Mouse (Mus musculus): ENCODE results near the gene Tpp1. TPM values are rescaled to one million over a fixed set of nuclear protein-coding genes. Genes with fewer than 3 reads are reported as not detected.

Gene Tpp1
- 195 and 230 TPM in 2 replicates for polyA plus RNA-seq (2012; rRNA removed; ENCODE audit: low replicate concordance)

DNA sequence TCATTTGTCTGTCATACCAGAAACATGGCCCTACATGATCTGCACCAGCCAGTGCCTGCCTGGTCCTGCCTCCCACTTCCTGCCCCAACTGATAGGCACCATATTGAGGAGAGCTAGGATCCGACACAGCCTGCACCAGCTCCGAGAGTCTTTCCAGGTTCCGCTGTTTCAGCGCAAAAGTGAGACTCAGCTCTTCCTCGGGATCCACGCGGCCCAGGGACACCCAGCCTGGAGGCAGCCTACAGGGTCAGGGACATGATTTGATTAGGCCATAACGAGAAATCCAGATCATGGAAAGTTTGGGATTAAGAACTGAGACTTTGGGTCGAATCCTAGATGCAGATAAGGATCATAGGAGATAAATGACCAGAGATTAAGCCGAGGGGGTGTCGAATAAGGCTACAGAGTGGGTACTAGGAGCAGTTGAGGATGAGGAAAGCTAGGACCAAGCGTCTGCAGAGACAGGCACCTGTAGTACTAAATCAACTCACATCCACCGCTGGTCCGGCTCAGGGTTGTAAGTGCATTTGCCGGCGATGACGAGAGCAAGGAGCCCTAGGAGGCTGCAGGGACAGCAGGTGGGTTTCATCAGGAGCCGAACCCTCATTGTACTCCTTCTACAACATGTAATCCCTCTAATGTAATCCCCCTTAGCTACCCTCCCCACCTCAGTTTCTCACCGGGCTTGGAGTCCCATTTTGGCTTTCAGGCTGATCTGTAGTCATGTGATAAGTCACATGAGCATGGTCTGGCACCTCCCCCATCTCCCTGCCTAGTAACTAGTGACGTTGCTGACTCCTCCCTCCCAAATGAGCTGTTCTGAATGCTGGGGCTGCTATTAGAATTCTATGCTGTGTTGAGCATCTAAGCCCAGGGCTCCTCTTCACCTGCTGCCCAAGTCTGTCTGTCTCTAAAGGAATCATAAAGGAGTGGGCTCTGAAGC, at the start of gene Tpp1:
TSS of gene Tpp1 (minus strand) at position 745 of the 943 bp plus-strand sequence.

DNA sequence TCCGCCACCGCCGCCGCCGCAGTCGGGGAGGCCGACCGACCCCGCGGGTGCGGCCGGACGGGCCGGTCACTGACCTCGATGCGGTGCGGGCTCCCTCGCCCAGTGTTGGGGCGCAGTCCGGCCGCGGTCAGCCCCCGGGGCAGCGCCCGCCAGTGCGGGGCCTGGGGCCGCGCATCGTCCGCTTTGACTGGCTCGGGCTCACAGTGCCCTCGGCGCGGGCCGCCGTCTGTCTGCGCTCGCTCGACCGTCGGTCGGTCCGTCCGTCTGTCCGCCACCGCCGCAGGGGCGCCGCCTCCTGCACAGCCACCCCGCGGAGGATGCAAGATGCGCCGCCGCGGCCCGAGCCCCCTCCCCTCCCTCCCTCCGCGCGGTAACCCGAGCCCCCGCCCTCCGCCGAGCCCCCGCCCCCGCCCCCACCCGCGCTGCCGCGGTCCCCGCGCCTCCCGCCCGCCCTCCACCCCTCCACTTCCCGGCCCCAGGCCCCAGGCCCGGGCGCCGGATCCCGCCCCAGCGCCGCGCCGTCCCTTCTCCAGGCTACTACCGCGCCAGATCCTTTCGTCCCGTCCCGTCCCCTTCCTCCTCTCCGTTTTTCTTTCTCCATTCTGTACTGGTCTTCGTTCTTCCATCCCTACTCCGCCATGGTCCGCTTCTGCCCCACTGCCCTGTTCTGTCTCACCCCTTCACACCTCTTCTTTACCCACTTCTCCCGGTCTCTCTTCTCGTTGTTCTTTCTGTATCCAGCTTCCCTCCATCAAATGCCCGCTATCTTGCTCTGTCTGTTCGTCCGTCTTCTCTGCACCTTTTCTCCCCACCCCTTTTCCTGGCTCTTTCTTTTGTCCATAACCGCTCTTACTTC, 35.5 kb upstream of the Tpp1 start, which contains the start of gene Dchs1:
TSS of gene Dchs1 (minus strand) at position 370 of the 856 bp plus-strand sequence.

DNA sequence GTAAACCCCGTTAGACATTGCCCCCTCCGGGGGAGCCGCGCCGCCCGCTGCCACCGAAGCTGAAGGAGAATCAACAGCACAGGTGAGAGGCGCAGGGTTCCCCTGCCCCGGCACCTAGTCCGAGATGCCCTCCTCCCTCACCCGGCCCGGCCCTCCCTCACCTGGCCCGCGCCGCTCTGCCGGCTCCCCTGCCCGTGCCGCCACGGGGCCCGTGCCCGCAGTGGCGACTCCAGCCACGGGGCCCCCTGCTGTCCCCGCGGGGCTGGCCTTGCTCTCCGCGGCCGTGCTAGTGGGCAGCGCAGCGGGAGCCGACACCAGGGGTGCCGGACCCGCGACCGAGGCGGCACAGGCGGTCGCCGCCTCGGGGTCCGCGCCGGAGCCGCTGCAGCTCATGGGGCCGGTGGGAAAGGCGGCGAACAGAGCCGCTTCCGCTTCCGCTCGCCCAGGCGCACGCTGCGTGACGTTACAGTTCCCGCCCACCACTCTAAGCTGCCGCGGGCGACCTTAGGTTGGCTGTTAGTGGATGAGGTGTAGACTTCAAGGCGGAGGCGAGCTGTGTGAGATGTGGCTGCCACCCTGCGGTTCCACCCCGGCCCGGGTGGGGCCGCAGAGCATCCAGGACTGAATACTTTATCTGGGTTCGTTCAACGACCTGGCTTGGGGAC, 8.0 kb downstream of the Tpp1 start, which contains the start of gene Taf10:
TSS of gene Taf10 (minus strand) at position 436 of the 665 bp plus-strand sequence.

DNA sequence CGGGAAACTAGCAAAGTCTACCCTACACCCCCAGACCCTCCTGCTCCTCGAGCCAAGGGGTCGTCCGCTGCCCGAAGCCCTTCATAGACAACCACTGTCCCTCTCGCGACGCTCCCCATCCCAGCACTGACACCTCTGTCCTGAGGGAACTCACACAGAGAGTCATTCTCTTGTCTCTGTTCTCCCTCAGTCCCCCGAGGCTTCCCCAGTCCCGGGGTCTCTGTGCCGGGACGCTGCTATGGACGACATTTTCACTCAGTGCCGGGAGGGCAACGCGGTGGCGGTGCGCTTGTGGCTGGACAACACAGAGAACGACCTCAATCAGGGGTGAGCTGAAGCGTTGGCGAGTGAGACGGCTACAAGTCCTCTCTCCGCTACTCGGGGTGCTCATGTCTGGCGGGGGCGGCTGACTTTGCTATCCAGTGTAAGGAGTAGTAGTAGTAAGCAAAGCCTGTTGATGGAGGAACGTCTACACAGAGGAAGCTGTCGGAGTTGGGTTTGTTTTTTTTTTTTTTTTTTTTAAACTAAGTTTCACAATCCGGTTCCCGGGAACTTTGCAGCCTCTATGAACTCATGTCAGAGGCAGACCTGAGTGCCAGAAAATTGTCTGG, 15.0 kb downstream of the Tpp1 start, which contains the start of gene Rrp8:
TSS of gene Rrp8 (minus strand) at position 475 of the 611 bp plus-strand sequence.

DNA sequence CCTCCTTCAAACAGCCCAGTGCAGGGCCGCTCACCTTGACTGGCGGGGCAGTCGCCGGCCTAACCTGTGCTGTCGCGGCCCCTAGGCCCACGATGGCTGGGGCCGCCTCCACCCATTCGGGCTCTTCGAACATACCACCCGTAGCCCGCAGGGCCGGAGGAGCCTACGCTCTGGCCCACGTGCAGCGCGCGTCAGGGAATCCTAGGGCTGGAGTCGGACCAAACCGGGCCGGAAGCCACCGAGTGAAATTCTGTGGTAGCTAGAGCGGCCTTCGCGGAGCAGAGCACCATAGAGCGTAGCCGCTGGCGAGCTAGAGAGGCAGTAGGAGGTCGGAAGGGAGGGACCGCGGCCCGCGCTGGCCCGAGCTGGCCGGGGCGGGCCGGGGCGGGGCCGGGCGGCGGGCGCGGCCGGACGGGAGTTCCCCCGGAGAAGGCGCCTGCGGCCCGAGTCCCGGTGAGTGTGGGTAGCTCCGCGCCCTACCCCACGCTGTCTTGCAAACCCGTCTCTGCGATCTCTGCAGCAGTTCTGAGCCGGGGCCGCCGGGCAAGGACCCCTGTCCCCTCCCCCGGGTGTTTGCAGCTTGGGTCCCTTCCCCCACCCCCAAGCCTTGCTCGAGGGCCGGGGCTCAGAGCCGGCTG, 15.7 kb downstream of the Tpp1 start, which contains the start of gene Ilk:
TSS of gene Ilk (plus strand) at position 329 of the 638 bp plus-strand sequence.

Other genes starting within 250 kb of the Tpp1 start
- gene Smpd1, start 197.9 kb downstream of the Tpp1 start, polyA plus RNA-seq (2012; rRNA removed; ENCODE audit: low replicate concordance): 69.4 and 120 TPM in 2 replicates
- 23.1 and 46.3 TPM in 2 replicates for gene Apbb1, start 170.6 kb downstream of the Tpp1 start, polyA plus RNA-seq (2012; rRNA removed; ENCODE audit: low replicate concordance)
- gene Hpx, start 152.1 kb downstream of the Tpp1 start, polyA plus RNA-seq (2012; rRNA removed; ENCODE audit: low replicate concordance): 1.4 and 2.3 TPM in 2 replicates
- 69.2 and 93.7 TPM in 2 replicates for gene Trim3, start 118.7 kb downstream of the Tpp1 start, polyA plus RNA-seq (2012; rRNA removed; ENCODE audit: low replicate concordance)
- gene Timm10b, start 112.2 kb downstream of the Tpp1 start, polyA plus RNA-seq (2012; rRNA removed; ENCODE audit: low replicate concordance): 154 and 177 TPM in 2 replicates
- gene Arfip2, start 111.8 kb downstream of the Tpp1 start, polyA plus RNA-seq (2012; rRNA removed; ENCODE audit: low replicate concordance): 68.0 and 108 TPM in 2 replicates
- gene Gm45799, start 111.7 kb downstream of the Tpp1 start, polyA plus RNA-seq (2012; rRNA removed; ENCODE audit: low replicate concordance): 195 and 229 TPM in 2 replicates
- gene Dnhd1, start 101.4 kb downstream of the Tpp1 start, polyA plus RNA-seq (2012; rRNA removed; ENCODE audit: low replicate concordance): 5.2 and 6.3 TPM in 2 replicates
- 295 and 396 TPM in 2 replicates for gene Ilk, start 15.6 kb downstream of the Tpp1 start, polyA plus RNA-seq (2012; rRNA removed; ENCODE audit: low replicate concordance)
- 7.1 and 17.7 TPM in 2 replicates for gene Rrp8, start 14.8 kb downstream of the Tpp1 start, polyA plus RNA-seq (2012; rRNA removed; ENCODE audit: low replicate concordance)
- 340 and 367 TPM in 2 replicates for gene Taf10, start 7.9 kb downstream of the Tpp1 start, polyA plus RNA-seq (2012; rRNA removed; ENCODE audit: low replicate concordance)
- 10.7 and 45.1 TPM in 2 replicates for gene Dchs1, start 35.4 kb upstream of the Tpp1 start, polyA plus RNA-seq (2012; rRNA removed; ENCODE audit: low replicate concordance)
- 331 and 380 TPM in 2 replicates for gene Mrpl17, start 58.9 kb upstream of the Tpp1 start, polyA plus RNA-seq (2012; rRNA removed; ENCODE audit: low replicate concordance)
- 4.5 and 10.3 TPM in 2 replicates for gene Gm4070, start 201.7 kb upstream of the Tpp1 start, polyA plus RNA-seq (2012; rRNA removed; ENCODE audit: low replicate concordance)

All from subcutaneous adipose tissue, adult 2 months (tissue).